Mouse (Mus musculus) midbrain, embryonic 15.5 days (tissue): ENCODE measurements around the gene Pcnx2. TPM values are rescaled to one million over a fixed set of nuclear protein-coding genes. Genes with fewer than 3 reads are reported as not detected.

Experiments
- ATAC-seq: fragments of 200-750 bp; cut with Nextera tagmentation; replicated peaks from 2 replicates; pipeline ENCODE4 v1.8.0; 2017; ENCODE audit warnings: moderate TSS enrichment
- H3K27ac ChIP-seq: fragments of 300-500 bp; sonication (generic); 2 replicates; pipeline ENCODE4 v1.5.1; 2015; ENCODE audit warnings: mild to moderate bottlenecking, inconsistent platforms
- H3K27me3 ChIP-seq: fragments of 300-500 bp; sonication (generic); replicated peaks from 2 replicates; pipeline ENCODE4 v1.6.1; 2015; ENCODE audit warnings: inconsistent platforms
- H3K36me3 ChIP-seq: fragments of 300-500 bp; sonication (generic); replicated peaks from 2 replicates; pipeline ENCODE4 v1.6.1; 2015; ENCODE audit warnings: inconsistent platforms
- H3K4me1 ChIP-seq: fragments of 300-500 bp; sonication (generic); 2 replicates; pipeline ENCODE4 v1.6.1; 2015; ENCODE audit warnings: inconsistent platforms
- H3K4me2 ChIP-seq: fragments of 300-500 bp; sonication (generic); 2 replicates; pipeline ENCODE4 v1.6.1; 2015; ENCODE audit warnings: inconsistent platforms, mild to moderate bottlenecking, moderate library complexity
- H3K4me3 ChIP-seq: fragments of 300-500 bp; sonication (generic); 2 replicates; pipeline ENCODE4 v1.5.1; 2015; ENCODE audit warnings: mild to moderate bottlenecking, inconsistent platforms
- H3K9ac ChIP-seq: fragments of 300-500 bp; sonication (generic); 2 replicates; pipeline ENCODE4 v1.6.1; 2015; ENCODE audit warnings: mild to moderate bottlenecking, inconsistent platforms
- H3K9me3 ChIP-seq: fragments of 300-500 bp; sonication (generic); 2 replicates; pipeline ENCODE4 v1.6.1; 2016; ENCODE audit warnings: inconsistent platforms
- WGBS: fragments of 180-500 bp; shearing (Covaris S2); methylation state at CpG from one replicate; pipeline ENCODE4 v1.1.7; 2015; ENCODE audit warnings: mixed read lengths; 5-methylcytosine and 5-hydroxymethylcytosine counted together
- polyA plus RNA-seq: library from polyadenylated mRNA; unstranded; fragments of >200 nt; fragmentation: Nextera tagmentation; extraction: Ambion mirVana; gene quantifications from 2 replicates; pipeline ENCODE4 v1.2.1, GENCODE M21; 2015

Gene Pcnx2
- polyA plus RNA-seq, 1 experiment from 2014 or later = 7.5 TPM

DNA sequence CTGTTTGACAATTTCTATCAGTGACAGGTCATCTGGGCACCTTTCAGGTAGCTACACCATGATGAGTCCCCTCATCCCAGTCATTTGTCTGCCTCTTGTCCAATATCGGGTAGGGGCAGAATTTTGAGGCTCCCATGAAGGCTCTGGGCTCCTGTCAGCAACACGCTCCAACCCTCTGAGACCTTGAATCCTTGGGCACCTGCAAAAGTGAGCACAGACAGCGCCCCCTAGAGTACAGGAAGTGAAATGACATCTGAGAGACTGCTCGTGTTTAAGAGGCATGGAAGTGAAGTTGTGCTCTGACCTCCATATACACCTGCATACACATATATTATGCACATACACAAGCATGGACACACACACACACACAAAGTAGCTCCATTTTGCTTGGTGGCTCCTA is 179.2 kb downstream of the Pcnx2 start:
- WGBS = 57% methylated on average over 4 of the region's 4 CpGs
- H3K4me1 ChIP-seq = peaks cover 10% of the 10 kb centered on the region
- no peak overlapping the region for H3K4me2 ChIP-seq
- no peak for ATAC-seq
- H3K27me3 ChIP-seq = no peaks in the 10 kb centered on the region
- H3K27ac ChIP-seq = no peak overlapping the region
- H3K9me3 ChIP-seq = no peaks in the 10 kb centered on the region
- H3K4me3 ChIP-seq = no peak overlapping the region
- H3K36me3 ChIP-seq = no peaks in the 10 kb centered on the region
- H3K9ac ChIP-seq = no peak overlapping the region

DNA sequence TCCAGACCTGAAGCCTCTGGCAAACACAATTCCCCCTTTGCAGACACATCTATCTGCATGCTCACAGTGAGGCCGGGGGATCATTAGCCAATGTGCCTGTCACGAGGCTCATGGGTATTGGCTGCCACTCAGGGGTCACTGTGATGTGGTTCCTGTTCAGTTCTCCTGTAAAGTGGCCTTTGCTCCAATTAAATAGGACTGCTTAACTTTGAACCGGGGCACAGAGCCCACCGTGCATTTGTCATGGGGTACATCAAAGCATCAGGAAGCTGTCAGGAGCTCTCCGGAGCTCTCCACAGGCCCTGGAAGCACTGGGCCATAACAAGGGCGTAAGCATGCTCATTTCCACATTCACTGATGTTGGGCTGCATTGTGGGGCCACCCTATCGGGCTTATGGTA is 181.5 kb downstream of the Pcnx2 start:
- 14% methylated on average over 7 of the region's 7 CpGs for WGBS
- H3K36me3 ChIP-seq = no peaks in the 10 kb centered on the region
- H3K9ac ChIP-seq = no peak overlapping the region
- H3K4me2 ChIP-seq = no peak overlapping the region
- no peak for ATAC-seq
- no peaks in the 10 kb centered on the region for H3K9me3 ChIP-seq
- H3K4me3 ChIP-seq = no peak overlapping the region
- H3K27me3 ChIP-seq = no peaks in the 10 kb centered on the region
- peaks cover 10% of the 10 kb centered on the region for H3K4me1 ChIP-seq
- 0 out of 2 replicates have a peak overlapping the region, but pooled peaks have one; percentile 28 for H3K27ac ChIP-seq

DNA sequence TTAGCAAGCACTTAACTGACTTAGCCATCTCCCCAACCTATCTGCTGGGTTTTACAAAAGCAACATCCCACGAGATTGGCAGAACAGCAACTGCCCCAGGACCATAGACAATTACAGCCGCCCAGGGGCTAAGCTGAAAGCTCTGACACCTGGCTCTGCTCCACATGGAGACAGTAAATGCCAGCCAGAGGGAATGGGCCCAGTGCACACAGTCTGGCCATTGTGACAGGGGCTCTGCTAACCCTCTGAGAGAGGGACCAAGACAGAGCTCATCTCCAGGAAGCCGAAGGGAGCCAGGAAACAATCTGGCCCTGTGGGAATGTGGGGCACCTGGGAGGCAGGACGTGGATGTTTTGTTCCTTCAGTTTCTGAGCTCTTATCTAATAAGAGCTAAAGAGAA is 181.9 kb downstream of the Pcnx2 start:
- Histone ChIP-seq H3K4me3 (no peak overlapping the region), H3K36me3 (no peaks in the 10 kb centered on the region), H3K4me2 (no peak overlapping the region), H3K27ac (0 out of 2 replicates have a peak overlapping the region, but pooled peaks have one; percentile 28), H3K27me3 (no peaks in the 10 kb centered on the region), H3K4me1 (peaks cover 10% of the 10 kb centered on the region), H3K9me3 (no peaks in the 10 kb centered on the region), H3K9ac (no peak overlapping the region)
- 27% methylated on average over 4 of the region's 4 CpGs for WGBS
- ATAC-seq = no peak

DNA sequence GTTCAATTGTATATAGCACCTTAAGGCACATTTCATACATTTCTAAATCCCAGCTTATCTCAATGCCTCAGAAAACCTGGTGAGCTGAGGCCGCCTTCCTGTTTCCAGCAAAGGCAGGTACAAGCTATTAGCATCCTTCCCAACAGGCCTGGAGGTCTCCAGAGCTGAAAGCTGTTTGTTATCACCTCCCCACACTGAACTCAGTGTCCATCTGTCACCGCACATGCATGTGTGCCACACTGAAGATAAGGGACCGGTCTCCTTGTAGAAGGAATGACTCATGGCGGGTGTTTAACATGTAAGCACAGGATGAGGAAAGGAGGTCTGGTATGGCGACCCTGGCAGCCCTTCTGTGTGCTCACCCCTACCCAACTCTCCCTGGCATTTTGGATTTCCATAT is 186.6 kb downstream of the Pcnx2 start:
- H3K27ac ChIP-seq = no peak overlapping the region
- H3K36me3 ChIP-seq = no peaks in the 10 kb centered on the region
- no peaks in the 10 kb centered on the region for H3K9me3 ChIP-seq
- no peak overlapping the region for H3K4me3 ChIP-seq
- no peak overlapping the region for H3K4me2 ChIP-seq
- H3K4me1 ChIP-seq = peaks cover 5% of the 10 kb centered on the region; the same call in 1 of the 2 replicates
- no peak overlapping the region for H3K9ac ChIP-seq
- H3K27me3 ChIP-seq = no peaks in the 10 kb centered on the region
- ATAC-seq = no peak
- 86% methylated on average over 5 of the region's 5 CpGs for WGBS

DNA sequence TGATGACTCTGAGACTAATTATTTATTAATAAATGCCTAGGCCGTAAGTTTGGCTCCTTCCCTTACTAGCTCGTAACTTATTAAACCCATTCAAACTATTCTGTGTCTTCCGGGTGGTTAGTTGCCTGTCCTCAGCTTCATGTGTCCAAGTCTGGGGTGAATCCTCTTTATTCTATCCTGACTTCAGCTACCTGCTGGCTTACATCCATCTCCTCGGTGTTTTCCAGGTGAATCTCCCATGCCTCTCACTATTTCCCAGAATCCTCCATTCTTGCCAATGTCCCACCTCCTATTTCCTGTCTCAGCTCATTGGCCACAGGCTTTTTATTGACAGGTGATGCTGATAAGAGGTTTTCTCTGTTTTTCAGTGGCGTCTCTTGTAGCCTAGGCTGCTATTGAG is 188.9 kb downstream of the Pcnx2 start:
- ATAC-seq = no peak
- H3K4me2 ChIP-seq = no peak overlapping the region
- no peaks in the 10 kb centered on the region for H3K4me1 ChIP-seq
- WGBS = 90% methylated on average over 5 of the region's 5 CpGs
- no peak overlapping the region for H3K27ac ChIP-seq
- H3K27me3 ChIP-seq = no peaks in the 10 kb centered on the region
- H3K36me3 ChIP-seq = no peaks in the 10 kb centered on the region
- H3K9ac ChIP-seq = no peak overlapping the region
- no peaks in the 10 kb centered on the region for H3K9me3 ChIP-seq
- no peak overlapping the region for H3K4me3 ChIP-seq

DNA sequence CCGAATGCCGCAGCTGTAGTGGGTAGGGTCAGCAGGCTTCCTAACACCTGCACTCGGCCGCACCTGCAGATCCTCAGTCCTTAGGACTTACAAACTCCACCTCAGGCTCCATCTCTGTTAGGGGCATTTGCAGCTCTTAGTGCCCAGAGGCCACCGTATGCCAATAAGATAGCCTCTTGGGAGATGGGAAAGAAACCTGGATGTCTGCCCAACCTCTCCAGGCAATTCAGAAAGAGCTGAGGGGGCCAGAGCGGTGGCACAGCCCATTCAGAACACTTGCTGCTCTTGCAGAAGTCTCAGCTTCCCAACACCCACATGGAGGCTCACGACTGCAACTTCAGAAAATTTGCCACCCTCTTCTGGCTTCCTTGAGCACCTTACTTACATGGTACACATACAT is 192.3 kb downstream of the Pcnx2 start:
- H3K9me3 ChIP-seq = no peaks in the 10 kb centered on the region
- 79% methylated on average over 7 of the region's 7 CpGs for WGBS
- no peaks in the 10 kb centered on the region for H3K36me3 ChIP-seq
- no peak overlapping the region for H3K9ac ChIP-seq
- no peak overlapping the region for H3K4me2 ChIP-seq
- no peaks in the 10 kb centered on the region for H3K27me3 ChIP-seq
- H3K27ac ChIP-seq = no peak overlapping the region
- H3K4me1 ChIP-seq = no peaks in the 10 kb centered on the region
- H3K4me3 ChIP-seq = no peak overlapping the region
- ATAC-seq = no peak

DNA sequence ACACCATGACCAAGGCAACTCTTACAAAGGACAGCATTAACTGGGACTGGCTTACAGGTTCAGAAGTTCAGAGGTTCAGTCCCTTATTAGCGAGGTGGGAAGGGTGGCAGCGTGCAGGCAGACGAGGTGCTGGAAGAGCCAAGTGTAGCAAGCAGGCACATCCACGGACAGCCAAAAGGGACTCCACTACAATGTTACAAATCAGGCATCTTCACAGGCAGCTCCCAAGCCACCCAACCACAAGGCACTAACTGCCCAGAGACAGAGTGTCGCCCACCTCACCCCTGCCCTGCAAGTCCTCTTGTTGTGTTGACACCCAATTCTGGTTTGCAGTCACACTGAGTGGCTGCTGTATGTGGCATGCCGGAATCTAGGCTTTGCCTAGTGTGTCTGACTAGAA is 193.7 kb downstream of the Pcnx2 start:
- Histone ChIP-seq H3K4me1 (no peaks in the 10 kb centered on the region), H3K27me3 (no peaks in the 10 kb centered on the region), H3K4me3 (no peak overlapping the region), H3K36me3 (no peaks in the 10 kb centered on the region), H3K9me3 (no peaks in the 10 kb centered on the region), H3K4me2 (no peak overlapping the region), H3K27ac (no peak overlapping the region), H3K9ac (no peak overlapping the region)
- WGBS = 88% methylated on average over 6 of the region's 6 CpGs
- ATAC-seq = no peak

DNA sequence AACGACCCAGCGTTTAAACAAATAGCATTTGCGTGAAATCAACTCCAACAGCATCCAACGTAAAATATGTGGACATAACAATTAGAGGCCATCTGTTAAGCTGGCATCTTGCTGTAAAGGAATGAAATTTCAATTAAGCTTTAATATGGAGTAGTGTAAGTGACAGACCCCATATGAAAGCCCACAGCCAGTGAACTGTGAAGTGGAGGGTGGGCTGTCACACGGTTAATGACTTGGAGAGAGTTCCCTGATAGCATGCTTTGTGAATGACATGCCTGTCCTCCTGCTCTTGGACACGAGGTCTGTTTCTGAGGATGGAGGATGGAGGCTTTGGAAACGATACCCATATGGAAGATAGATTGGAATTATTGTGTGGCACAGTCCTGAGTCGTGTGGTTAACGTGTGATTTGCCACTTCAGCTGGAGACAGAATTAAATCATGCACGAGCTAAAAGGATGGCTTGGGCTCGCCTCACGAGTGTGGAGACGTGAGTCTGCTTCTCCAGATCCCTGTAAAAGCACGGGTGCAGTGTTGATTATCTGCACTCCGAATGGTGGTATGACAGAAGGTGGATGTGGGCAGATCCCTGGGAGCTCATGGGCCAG is 195.1 kb downstream of the Pcnx2 start:
- no peaks in the 10 kb centered on the region for H3K4me1 ChIP-seq
- no peak overlapping the region for H3K9ac ChIP-seq
- ATAC-seq = no peak
- WGBS = 66% methylated on average over 15 of the region's 15 CpGs
- H3K27me3 ChIP-seq = no peaks in the 10 kb centered on the region
- no peak overlapping the region for H3K4me2 ChIP-seq
- no peak overlapping the region for H3K4me3 ChIP-seq
- no peaks in the 10 kb centered on the region for H3K36me3 ChIP-seq
- no peaks in the 10 kb centered on the region; the same call in 1 of the 2 replicates for H3K9me3 ChIP-seq
- no peak overlapping the region for H3K27ac ChIP-seq

Other genes starting within 250 kb of the Pcnx2 start
- 8.9 and 9.3 TPM in 2 replicates for gene Map10, start 228.5 kb downstream of the Pcnx2 start, polyA plus RNA-seq
- gene Ntpcr, start 168.4 kb downstream of the Pcnx2 start, polyA plus RNA-seq = 29.8 and 30.8 TPM in 2 replicates
- 0.60 and 0.72 TPM in 2 replicates for gene Map3k21, start 12.1 kb upstream of the Pcnx2 start, polyA plus RNA-seq
- 17.9 and 18.6 TPM in 2 replicates for gene Kcnk1, start 96.9 kb upstream of the Pcnx2 start, polyA plus RNA-seq